Mouse (Mus musculus) liver, embryonic 14.5 days (tissue): ENCODE data around the gene Fhdc1. TPM values are rescaled to one million over a fixed set of nuclear protein-coding genes. Genes with fewer than 3 reads are reported as not detected.

Experiments
- ATAC-seq: fragments of 200-750 bp; cut with Nextera tagmentation; 2 replicates; pipeline ENCODE4 v1.8.0; 2017; ENCODE audit warnings: moderate number of reproducible peaks, mild to moderate bottlenecking, moderate library complexity; ENCODE audit not compliant: insufficient read depth
- DNase-seq, 3 experiments: peaks; one replicate each; pipeline ENCODE4 v3.0.0-alpha.2; 2012 to 2013; ENCODE audit warnings: low read depth in 3 of 3, low spot score in 3 of 3
- H3K27ac ChIP-seq: fragments of 300-500 bp; sonication (generic); 2 replicates; pipeline ENCODE4 v1.5.1; 2014; ENCODE audit warnings: moderate library complexity, mild to moderate bottlenecking, control low read depth, inconsistent platforms
- H3K27me3 ChIP-seq: fragments of 300-500 bp; sonication (generic); 2 replicates; pipeline ENCODE4 v1.6.1; 2014; ENCODE audit warnings: mild to moderate bottlenecking, low read length, moderate library complexity; ENCODE audit not compliant: control insufficient read depth, insufficient read depth
- H3K36me3 ChIP-seq: fragments of 300-500 bp; sonication (generic); replicated peaks from 2 replicates; pipeline ENCODE4 v1.6.1; 2014; ENCODE audit warnings: low read depth; ENCODE audit not compliant: control insufficient read depth, insufficient read depth
- H3K4me1 ChIP-seq, 2 experiments: fragments of 200-500 bp in 1 of 2; fragments of 300-500 bp in 1 of 2; sonication (generic) in 1 of 2; replicated peaks; 2 replicates each; pipeline ENCODE4 v1.6.1; 2012 to 2014; ENCODE audit warnings: antibody characterized with exemption in 1 of 2, inconsistent platforms in 1 of 2, low read length in 1 of 2; ENCODE audit not compliant: control insufficient read depth in 2 of 2, insufficient read depth in 2 of 2
- H3K4me2 ChIP-seq: fragments of 300-500 bp; sonication (generic); 2 replicates; pipeline ENCODE4 v1.6.1; 2014; ENCODE audit warnings: low read depth, mild to moderate bottlenecking, control low read depth, moderate library complexity
- H3K4me3 ChIP-seq, 2 experiments: fragments of 200-500 bp in 1 of 2; fragments of 300-500 bp in 1 of 2; sonication (generic) in 1 of 2; 2 replicates each; pipeline ENCODE4 v1.5.1; 2012 to 2014; ENCODE audit warnings: low read depth in 2 of 2, low read length in 2 of 2, mild to moderate bottlenecking in 2 of 2, control low read depth in 1 of 2, inconsistent platforms in 1 of 2, moderate library complexity in 1 of 2; ENCODE audit not compliant: insufficient read depth in 1 of 2
- H3K9ac ChIP-seq: fragments of 300-500 bp; sonication (generic); replicated peaks from 2 replicates; pipeline ENCODE4 v1.6.1; 2014; ENCODE audit warnings: mild to moderate bottlenecking, control low read depth, moderate library complexity
- H3K9me3 ChIP-seq: fragments of 300-500 bp; sonication (generic); 2 replicates; pipeline ENCODE4 v1.6.1; 2016; ENCODE audit warnings: low read length, mixed read lengths; ENCODE audit not compliant: control insufficient read depth
- CTCF ChIP-seq: IDR thresholded peaks from 2 replicates; pipeline ENCODE4 v1.5.1; 2016; ENCODE audit warnings: antibody characterized with exemption, low read depth, control low read depth
- EP300 ChIP-seq: IDR thresholded peaks from 2 replicates; pipeline ENCODE4 v1.6.1; 2016; ENCODE audit warnings: antibody characterized with exemption, low read depth
- WGBS: fragments of 180-500 bp; shearing (Covaris S2); extraction: QIAGEN DNeasy Blood & Tissue Kit; methylation state at CpG from one replicate; pipeline ENCODE4 v1.1.7; 2014; ENCODE audit not compliant: insufficient replicate concordance; 5-methylcytosine and 5-hydroxymethylcytosine counted together
- polyA plus RNA-seq, 2 experiments: library from polyadenylated mRNA; depleted of rRNA in 1 of 2; stranded (reverse) in 1 of 2; unstranded in 1 of 2; fragments of >200 nt; fragmentation: Nextera tagmentation in 1 of 2; extraction: Ambion mirVana in 1 of 2; gene quantifications; 2 replicates each; pipeline versions ENCODE4 v1.2.1 to v1.2.3; 2012 to 2014

The Fhdc1 gene
- polyA plus RNA-seq, 2 experiments: 15.1 to 29.2 TPM

GRCm38 (mm10) chr3:84394841-84395447 lies 85.3 kb downstream of the Fhdc1 start:
- no peak for DNase-seq
- no peaks in the 10 kb centered on the region; a peak in 1 of 4 replicates for H3K4me1 ChIP-seq
- H3K27me3 ChIP-seq: no peaks in the 10 kb centered on the region; the same call in 1 of the 2 replicates
- no peak for TF ChIP-seq CTCF
- no peak for TF ChIP-seq EP300
- ATAC-seq: no peak
- no peak overlapping the region for H3K4me2 ChIP-seq
- H3K4me3 ChIP-seq: no peak overlapping the region
- no peak overlapping the region for H3K27ac ChIP-seq
- WGBS: 61% methylated on average over 8 of the region's 8 CpGs
- H3K9me3 ChIP-seq: no peaks in the 10 kb centered on the region
- no peaks in the 10 kb centered on the region for H3K36me3 ChIP-seq
- H3K9ac ChIP-seq: no peak overlapping the region

Other genes with a start within 250 kb of the Fhdc1 start
- 2.1 and 2.5 TPM in 2 replicates for gene Trim2, start 173.6 kb downstream of the Fhdc1 start, polyA plus RNA-seq (2012; rRNA removed)
- gene Trim2, start 173.6 kb downstream of the Fhdc1 start, polyA plus RNA-seq (2014; fragmentation: Nextera tagmentation; extraction: Ambion mirVana): 3.5 and 4.7 TPM in 2 replicates
- 3.7 and 5.3 TPM in 2 replicates for gene Arfip1, start 102.2 kb upstream of the Fhdc1 start, polyA plus RNA-seq (2012; rRNA removed)
- gene Arfip1, start 102.2 kb upstream of the Fhdc1 start, polyA plus RNA-seq (2014; fragmentation: Nextera tagmentation; extraction: Ambion mirVana): 10.9 and 12.0 TPM in 2 replicates
- gene Tigd4, start 113.1 kb upstream of the Fhdc1 start, polyA plus RNA-seq (2012; rRNA removed): not detected in 2 replicates
- not detected in 2 replicates for gene Tigd4, start 113.1 kb upstream of the Fhdc1 start, polyA plus RNA-seq (2014; fragmentation: Nextera tagmentation; extraction: Ambion mirVana)
- 0.41 and 0.63 TPM in 2 replicates for gene Tmem154, start 185.8 kb upstream of the Fhdc1 start, polyA plus RNA-seq (2012; rRNA removed)
- 1.2 and 1.3 TPM in 2 replicates for gene Tmem154, start 185.8 kb upstream of the Fhdc1 start, polyA plus RNA-seq (2014; fragmentation: Nextera tagmentation; extraction: Ambion mirVana)